Mouse (Mus musculus) MEL (cell line): ENCODE measurements around the gene Serp2. TPM values are rescaled to one million over a fixed set of nuclear protein-coding genes. Genes with fewer than 3 reads are reported as not detected.

ENCODE experiments used
- DNase-seq: peaks from one replicate; pipeline ENCODE4 v3.0.0; 2011; ENCODE audit warnings: low read depth, low spot score
- H3K27ac ChIP-seq: 2 replicates; pipeline ENCODE4 v1.5.1; 2012; ENCODE audit warnings: low read depth, mild to moderate bottlenecking, control low read depth, low read length, moderate library complexity; ENCODE audit not compliant: control insufficient read depth
- H3K27me3 ChIP-seq, 2 experiments: fragments of 150-350 bp in 1 of 2; sonication (generic) in 1 of 2; 2 replicates each; pipeline ENCODE4 v1.6.1; 2012; ENCODE audit warnings: low read length in 2 of 2, mild to moderate bottlenecking in 2 of 2, improper control_type of control experiment in 1 of 2, moderate library complexity in 1 of 2; ENCODE audit not compliant: insufficient read depth in 2 of 2, control insufficient read depth in 1 of 2
- H3K36me3 ChIP-seq, 2 experiments: 2 replicates each; pipeline ENCODE4 v1.6.1; 2012 to 2014; ENCODE audit warnings: low read length in 2 of 2, improper control_type of control experiment in 1 of 2, inconsistent platforms in 1 of 2, mild to moderate bottlenecking in 1 of 2; ENCODE audit not compliant: insufficient read depth in 2 of 2, control insufficient read depth in 1 of 2
- H3K4me1 ChIP-seq, 2 experiments: fragments of 150-350 bp in 1 of 2; sonication (generic) in 1 of 2; 2 replicates each; pipeline ENCODE4 v1.6.1; 2012; ENCODE audit warnings: low read length in 2 of 2, improper control_type of control experiment in 1 of 2, mild to moderate bottlenecking in 1 of 2; ENCODE audit not compliant: insufficient read depth in 2 of 2, control insufficient read depth in 1 of 2
- H3K4me3 ChIP-seq, 2 experiments: fragments of 150-350 bp in 1 of 2; sonication (generic) in 1 of 2; 2 replicates each; pipeline ENCODE4 v1.5.1; 2012; ENCODE audit warnings: low read depth in 2 of 2, low read length in 2 of 2, mild to moderate bottlenecking in 2 of 2, moderate library complexity in 2 of 2, control low read depth in 1 of 2, improper control_type of control experiment in 1 of 2; ENCODE audit not compliant: control insufficient read depth in 1 of 2, insufficient read depth in 1 of 2
- H3K79me2 ChIP-seq: 2 replicates; pipeline ENCODE4 v1.6.1; 2012; ENCODE audit warnings: mild to moderate bottlenecking, low read length, moderate library complexity; ENCODE audit not compliant: control insufficient read depth, poor library complexity, insufficient read depth
- H3K9ac ChIP-seq: 2 replicates; pipeline ENCODE4 v1.6.1; 2012; ENCODE audit warnings: low read depth, mild to moderate bottlenecking, control low read depth, low read length, moderate library complexity; ENCODE audit not compliant: control insufficient read depth, poor library complexity, severe bottlenecking
- H3K9me3 ChIP-seq: fragments of 150-350 bp; sonication (generic); replicated peaks from 2 replicates; pipeline ENCODE4 v1.6.1; 2012; ENCODE audit warnings: mild to moderate bottlenecking, low read length, improper control_type of control experiment, moderate library complexity; ENCODE audit not compliant: insufficient read depth
- ETS1 ChIP-seq: IDR thresholded peaks from 2 replicates; pipeline ENCODE4 v1.6.1; 2012; ENCODE audit warnings: low read depth, mild to moderate bottlenecking, inconsistent platforms, low read length, improper control_type of control experiment, moderate library complexity
- HCFC1 ChIP-seq: IDR thresholded peaks from 2 replicates; pipeline ENCODE4 v1.6.1; 2012; ENCODE audit warnings: low read depth, mild to moderate bottlenecking, inconsistent platforms, low read length, improper control_type of control experiment, moderate library complexity
- JUND ChIP-seq: IDR thresholded peaks from 2 replicates; pipeline ENCODE4 v1.6.1; 2011; ENCODE audit warnings: low read depth, mild to moderate bottlenecking, improper control_type of control experiment, low read length
- KAT2A ChIP-seq: conservative IDR thresholded peaks from 2 replicates; pipeline ENCODE4 v1.6.1; 2012; ENCODE audit warnings: low read depth, low read length, improper control_type of control experiment, inconsistent platforms
- MAFK ChIP-seq: IDR thresholded peaks from 2 replicates; pipeline ENCODE4 v1.6.1; 2011; ENCODE audit warnings: low read depth, mild to moderate bottlenecking, low read length, improper control_type of control experiment, borderline replicate concordance
- MXI1 ChIP-seq: IDR thresholded peaks from 2 replicates; pipeline ENCODE4 v1.6.1; 2011; ENCODE audit warnings: mild to moderate bottlenecking, low read depth, low read length, improper control_type of control experiment
- NRF1 ChIP-seq: IDR thresholded peaks from 2 replicates; pipeline ENCODE4 v1.6.1; 2014; ENCODE audit warnings: low read depth, mild to moderate bottlenecking, inconsistent platforms, low read length, improper control_type of control experiment, moderate library complexity; ENCODE audit not compliant: poor library complexity, insufficient read depth, severe bottlenecking
- POLR2A ChIP-seq, 2 experiments: IDR thresholded peaks; 2 replicates each; pipeline ENCODE4 v1.6.1; 2011 to 2012; ENCODE audit warnings: low read length in 2 of 2, mild to moderate bottlenecking in 2 of 2, control low read depth in 1 of 2, improper control_type of control experiment in 1 of 2, low read depth in 1 of 2, moderate library complexity in 1 of 2; ENCODE audit not compliant: control insufficient read depth in 1 of 2, insufficient read depth in 1 of 2, poor library complexity in 1 of 2
- RCOR1 ChIP-seq: IDR thresholded peaks from 2 replicates; pipeline ENCODE4 v1.6.1; 2012; ENCODE audit warnings: low read depth, mild to moderate bottlenecking, inconsistent platforms, low read length, improper control_type of control experiment
- TCF12 ChIP-seq: IDR thresholded peaks from 2 replicates; pipeline ENCODE4 v1.6.1; 2014; ENCODE audit warnings: low read depth, mild to moderate bottlenecking, inconsistent platforms, low read length, improper control_type of control experiment, moderate library complexity
- ZKSCAN1 ChIP-seq: IDR thresholded peaks from 2 replicates; pipeline ENCODE4 v1.6.1; 2012; ENCODE audit warnings: low read depth, mild to moderate bottlenecking, inconsistent platforms, low read length, improper control_type of control experiment, moderate library complexity
- polyA plus RNA-seq, 2 experiments: library from polyadenylated mRNA; stranded (reverse) in 1 of 2; unstranded in 1 of 2; fragments of >175 nt in 1 of 2; fragments of >200 nt in 1 of 2; gene quantifications; 2 replicates each; pipeline versions ENCODE4 v1.2.1 to v1.2.4; 2012; ENCODE audit warnings: low replicate concordance in 2 of 2, low read depth in 1 of 2; ENCODE audit not compliant: insufficient read length in 2 of 2, insufficient read depth in 1 of 2, missing spikeins in 1 of 2
- total RNA-seq: library from RNA; depleted of rRNA; stranded (reverse); fragments of 300-350 nt; gene quantifications from 2 replicates; pipeline ENCODE4 v1.2.3, GENCODE M21; 2012

The Serp2 gene
- total and polyA plus RNA-seq, 3 experiments: 0.42 to 0.56 TPM; not detected in 1

GRCm38 (mm10) chr14:76581974-76582922, 25.6 kb upstream of the Serp2 start:
- no peak overlapping the region for H3K9ac ChIP-seq
- no peaks in the 10 kb centered on the region for H3K4me1 ChIP-seq
- no peak for DNase-seq
- no peaks in the 10 kb centered on the region for H3K36me3 ChIP-seq
- H3K27ac ChIP-seq: no peak overlapping the region
- TF ChIP-seq KAT2A (no peak), RCOR1 (no peak), ETS1 (no peak), JUND (no peak), TCF12 (no peak)
- H3K79me2 ChIP-seq: no peaks in the 10 kb centered on the region
- H3K4me3 ChIP-seq: no peak overlapping the region
- no peaks in the 10 kb centered on the region; a peak in 2 of 4 replicates for H3K27me3 ChIP-seq
- no peaks in the 10 kb centered on the region; the same call in 1 of the 2 replicates for H3K9me3 ChIP-seq

- no peaks in the 10 kb centered on the region for H3K9me3 ChIP-seq
- no peaks in the 10 kb centered on the region; a peak in 2 of 4 replicates for H3K27me3 ChIP-seq
- H3K4me1 ChIP-seq: no peaks in the 10 kb centered on the region
- no peaks in the 10 kb centered on the region for H3K79me2 ChIP-seq
- H3K27ac ChIP-seq: no peak overlapping the region
- H3K9ac ChIP-seq: no peak overlapping the region
- DNase-seq: no peak
- H3K4me3 ChIP-seq: no peak overlapping the region
- H3K36me3 ChIP-seq: no peaks in the 10 kb centered on the region
- TF ChIP-seq ETS1: no peak
- TF ChIP-seq RCOR1: no peak
- TF ChIP-seq MXI1: no peak
Observed at GRCm38 (mm10) chr14:76579660-76580061, 23.0 kb upstream of the Serp2 start.

DNA sequence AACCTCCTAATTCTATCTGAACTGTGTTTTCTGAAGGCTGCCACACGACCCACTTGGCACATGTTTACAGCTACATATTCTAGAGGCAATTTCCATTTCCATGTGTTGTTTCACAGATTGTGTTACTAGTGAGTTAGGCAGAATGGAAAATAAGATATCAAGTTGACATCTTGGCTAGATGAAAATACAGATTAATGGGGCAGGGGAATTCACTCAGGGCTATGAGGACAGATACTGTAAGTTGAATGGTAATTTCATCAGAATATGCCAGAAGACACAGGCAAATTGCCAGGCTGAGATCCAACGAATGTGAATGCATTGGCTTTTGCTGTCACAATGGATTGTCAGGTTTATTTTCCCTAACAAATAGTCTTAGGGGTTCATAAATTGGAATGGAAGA, 21.2 kb upstream of the Serp2 start:
- no peak for DNase-seq
- H3K36me3 ChIP-seq: no peaks in the 10 kb centered on the region
- no peak overlapping the region for H3K9ac ChIP-seq
- H3K27ac ChIP-seq: no peak overlapping the region
- H3K4me1 ChIP-seq: no peaks in the 10 kb centered on the region
- no peaks in the 10 kb centered on the region for H3K9me3 ChIP-seq
- no peak for TF ChIP-seq ZKSCAN1
- TF ChIP-seq JUND: no peak
- no peak for TF ChIP-seq POLR2A (IDR thresholded peaks at IDR 0.05; ENCODE audit: control insufficient read depth in 1 of 2, insufficient read depth in 1 of 2, low read depth in 1 of 2, low read length in 2 of 2, poor library complexity in 1 of 2)
- TF ChIP-seq HCFC1: no peak
- TF ChIP-seq MAFK: no peak
- TF ChIP-seq NRF1: no peak
- H3K27me3 ChIP-seq: no peaks in the 10 kb centered on the region
- H3K79me2 ChIP-seq: no peaks in the 10 kb centered on the region
- H3K4me3 ChIP-seq: no peak overlapping the region
